Mouse (Mus musculus): Measurements from ENCODE around the gene Zyg11a.

GRCm38 (mm10) chr4:108219019-108219418 is 1.2 kb upstream of the Zyg11a start:
- no peak for TF ChIP-seq POLR2A (IDR thresholded peaks at IDR 0.05; ENCODE audit: insufficient read length, low read depth)
- no peak for TF ChIP-seq MYOD1 (IDR thresholded peaks at IDR 0.05; ENCODE audit: control insufficient read depth in 1 of 3, insufficient read length in 2 of 3, low read depth in 2 of 3)
- TF ChIP-seq USF1 (IDR thresholded peaks at IDR 0.05; ENCODE audit: low read depth): no peak
- TF ChIP-seq SRF (IDR thresholded peaks at IDR 0.05; ENCODE audit: control insufficient read depth, insufficient read length, low read depth): no peak
- no peak for TF ChIP-seq POLR2AphosphoS2 (IDR thresholded peaks at IDR 0.05; ENCODE audit: insufficient read length, low read depth)
- no peak for TF ChIP-seq REST (IDR thresholded peaks at IDR 0.05; ENCODE audit: insufficient read depth, insufficient read length)
- no peak for TF ChIP-seq TCF3 (IDR thresholded peaks at IDR 0.05; ENCODE audit: insufficient read length, low read depth)
